Mouse (Mus musculus) hindbrain, embryonic 16.5 days (tissue): ENCODE results near the gene Gdap1l1. TPM values are rescaled to one million over a fixed set of nuclear protein-coding genes. Genes with fewer than 3 reads are reported as not detected.
A peak's percentile ranks its signal among the peaks of the same experiment; 100 is the strongest.

Experiments
- ATAC-seq: fragments of 200-750 bp; cut with Nextera tagmentation; 2 replicates; pipeline ENCODE4 v1.8.0; 2017; ENCODE audit warnings: moderate TSS enrichment, moderate library complexity
- H3K27ac ChIP-seq: fragments of 300-500 bp; sonication (generic); 2 replicates; pipeline ENCODE4 v1.5.1; 2014; ENCODE audit warnings: low read depth, mild to moderate bottlenecking, control low read depth, low read length, moderate library complexity
- H3K27me3 ChIP-seq: fragments of 300-500 bp; sonication (generic); replicated peaks from 2 replicates; pipeline ENCODE4 v1.6.1; 2014; ENCODE audit warnings: low read length; ENCODE audit not compliant: control insufficient read depth, insufficient read depth
- H3K36me3 ChIP-seq: fragments of 300-500 bp; sonication (generic); 2 replicates; pipeline ENCODE4 v1.6.1; 2014; ENCODE audit warnings: mild to moderate bottlenecking, low read length, moderate library complexity, mixed read lengths; ENCODE audit not compliant: control insufficient read depth, insufficient read depth
- H3K4me1 ChIP-seq: fragments of 300-500 bp; sonication (generic); 2 replicates; pipeline ENCODE4 v1.6.1; 2014; ENCODE audit warnings: low read depth, low read length; ENCODE audit not compliant: control insufficient read depth, insufficient read depth
- H3K4me2 ChIP-seq: fragments of 300-500 bp; sonication (generic); 2 replicates; pipeline ENCODE4 v1.6.1; 2014; ENCODE audit warnings: mild to moderate bottlenecking, low read length, control low read depth, moderate library complexity
- H3K4me3 ChIP-seq: fragments of 300-500 bp; sonication (generic); 2 replicates; pipeline ENCODE4 v1.5.1; 2014; ENCODE audit warnings: mild to moderate bottlenecking, low read length, control low read depth, moderate library complexity
- H3K9ac ChIP-seq: fragments of 300-500 bp; sonication (generic); 2 replicates; pipeline ENCODE4 v1.6.1; 2014; ENCODE audit warnings: low read depth, mild to moderate bottlenecking, control low read depth, low read length, moderate library complexity
- H3K9me3 ChIP-seq: fragments of 300-500 bp; sonication (generic); 2 replicates; pipeline ENCODE4 v1.6.1; 2014; ENCODE audit warnings: mild to moderate bottlenecking, low read length, moderate library complexity; ENCODE audit not compliant: control insufficient read depth
- WGBS: fragments of 180-500 bp; shearing (Covaris S2); extraction: QIAGEN DNeasy Blood & Tissue Kit; methylation state at CpG from one replicate; pipeline ENCODE4 v1.1.7; 2014; 5-methylcytosine and 5-hydroxymethylcytosine counted together
- polyA plus RNA-seq: library from polyadenylated mRNA; unstranded; fragments of >200 nt; fragmentation: Nextera tagmentation; extraction: Ambion mirVana; gene quantifications from 2 replicates; pipeline ENCODE4 v1.2.1, GENCODE M21; 2015

The Gdap1l1 gene
- polyA plus RNA-seq: 139 and 147 TPM in 2 replicates

DNA sequence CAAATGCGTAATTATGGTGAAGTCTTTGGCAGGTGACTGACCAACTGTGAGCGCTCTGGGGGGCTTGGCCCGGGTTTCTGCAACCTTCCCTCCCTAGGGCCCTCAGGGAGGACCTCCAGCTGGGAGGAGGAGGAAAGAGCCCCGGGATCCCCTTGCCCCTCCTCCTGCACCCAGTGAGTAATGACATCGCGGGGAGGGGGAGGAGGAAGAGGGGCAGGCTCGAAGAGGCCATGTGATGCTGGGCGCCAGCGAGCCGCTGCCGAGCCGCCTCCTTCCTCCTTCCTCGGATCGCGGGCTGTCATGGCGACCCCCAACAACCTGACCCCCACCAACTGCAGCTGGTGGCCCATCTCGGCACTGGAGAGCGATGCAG lies at the start of gene Gdap1l1:
Gene Gdap1l1 (plus strand): TSS at position 231 of the 373 bp plus-strand sequence.
- H3K9ac ChIP-seq: peak within 1 kb of the TSS; percentile 91
- no peaks in the 10 kb centered on the region for H3K27me3 ChIP-seq
- H3K4me3 ChIP-seq: peak within 1 kb of the TSS; percentile 80
- H3K36me3 ChIP-seq: no peaks in the 10 kb centered on the region
- WGBS: under 1% methylated on average over 18 of the region's 18 CpGs
- ATAC-seq: peak; percentile 86
- H3K4me1 ChIP-seq: peaks cover 26% of the 10 kb centered on the region
- peak within 1 kb of the TSS; percentile 89 for H3K27ac ChIP-seq
- H3K9me3 ChIP-seq: no peaks in the 10 kb centered on the region
- peak within 1 kb of the TSS; percentile 78 for H3K4me2 ChIP-seq

DNA sequence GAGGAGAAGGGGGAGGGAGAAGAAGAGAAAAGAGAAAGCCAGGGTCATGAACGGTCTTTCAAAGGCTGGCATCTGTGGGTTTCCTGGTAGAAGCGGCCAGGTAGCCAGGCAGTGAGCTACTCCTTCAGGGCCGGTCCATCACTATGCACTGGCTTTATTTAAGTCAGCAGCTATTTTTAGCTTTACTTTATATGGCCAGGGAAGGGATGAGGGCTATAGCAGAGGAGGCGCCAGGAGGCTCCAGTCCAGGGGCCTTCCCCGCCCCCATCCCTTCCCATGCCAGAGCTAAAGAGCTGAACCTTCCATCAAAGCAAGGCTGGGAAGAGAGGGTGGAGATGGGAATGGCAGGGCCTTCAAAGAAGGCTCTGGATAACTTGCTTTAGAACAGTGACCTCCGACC lies 45.8 kb upstream of the Gdap1l1 start:
- Histone ChIP-seq H3K9me3 (peaks cover 8% of the 10 kb centered on the region; the same call in 1 of the 2 replicates), H3K4me3 (no peak overlapping the region), H3K4me2 (no peak overlapping the region), H3K9ac (no peak overlapping the region), H3K36me3 (no peaks in the 10 kb centered on the region), H3K27me3 (no peaks in the 10 kb centered on the region), H3K4me1 (no peaks in the 10 kb centered on the region), H3K27ac (no peak overlapping the region)
- 78% methylated on average over 6 of the region's 6 CpGs for WGBS
- no peak for ATAC-seq

DNA sequence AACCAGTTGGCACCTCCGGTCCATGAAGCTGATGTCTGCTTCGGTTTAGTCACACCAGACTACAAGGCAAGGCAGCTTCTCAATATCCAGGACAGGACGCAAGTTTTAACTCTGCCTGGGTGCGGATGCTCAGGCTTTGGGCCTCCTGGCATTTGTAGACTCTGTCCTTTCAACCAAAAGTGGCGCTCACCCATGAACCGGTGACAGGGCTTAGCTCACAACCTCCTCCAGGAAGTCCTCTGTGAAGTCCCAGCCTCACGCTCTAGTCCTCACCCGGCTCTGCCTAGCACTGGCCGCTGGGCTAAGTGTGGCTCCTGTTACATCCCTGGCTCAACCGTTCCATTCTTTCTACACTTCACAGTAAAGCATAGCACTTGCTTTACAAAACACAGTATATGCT lies 45.0 kb upstream of the Gdap1l1 start:
- H3K4me1 ChIP-seq: no peaks in the 10 kb centered on the region
- no peaks in the 10 kb centered on the region for H3K27me3 ChIP-seq
- peaks cover 6% of the 10 kb centered on the region; the same call in 1 of the 2 replicates for H3K9me3 ChIP-seq
- 96% methylated on average over 10 of the region's 10 CpGs for WGBS
- ATAC-seq: no peak
- H3K27ac ChIP-seq: no peak overlapping the region
- H3K36me3 ChIP-seq: no peaks in the 10 kb centered on the region
- H3K9ac ChIP-seq: no peak overlapping the region
- H3K4me3 ChIP-seq: no peak overlapping the region
- no peak overlapping the region for H3K4me2 ChIP-seq

DNA sequence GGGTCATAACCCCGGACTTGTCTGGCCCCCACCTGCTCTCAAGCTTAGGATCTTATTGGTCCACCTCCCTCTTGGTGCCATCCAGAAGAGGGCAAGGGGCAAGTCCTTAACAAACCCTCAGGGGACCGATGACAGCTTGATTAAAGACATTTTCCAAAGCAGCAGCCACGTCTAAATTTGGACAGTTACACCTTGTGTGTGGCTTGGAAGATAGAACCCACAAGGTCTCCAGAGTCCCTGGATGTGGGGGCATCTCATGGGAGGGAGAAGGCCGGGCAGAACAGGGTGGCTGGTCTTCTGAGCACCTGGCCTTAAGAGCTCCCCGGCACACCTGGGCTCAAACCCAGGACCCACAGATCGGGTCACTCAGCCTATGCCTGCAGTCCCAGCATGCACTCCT lies 44.3 kb upstream of the Gdap1l1 start:
- no peaks in the 10 kb centered on the region for H3K4me1 ChIP-seq
- H3K9ac ChIP-seq: no peak overlapping the region
- no peak overlapping the region for H3K27ac ChIP-seq
- H3K36me3 ChIP-seq: no peaks in the 10 kb centered on the region
- peaks cover 6% of the 10 kb centered on the region; the same call in 1 of the 2 replicates for H3K9me3 ChIP-seq
- no peak overlapping the region for H3K4me3 ChIP-seq
- no peaks in the 10 kb centered on the region for H3K27me3 ChIP-seq
- no peak overlapping the region for H3K4me2 ChIP-seq
- whole genome bisulfite sequencing: 84% methylated on average over 6 of the region's 6 CpGs
- no peak for ATAC-seq

DNA sequence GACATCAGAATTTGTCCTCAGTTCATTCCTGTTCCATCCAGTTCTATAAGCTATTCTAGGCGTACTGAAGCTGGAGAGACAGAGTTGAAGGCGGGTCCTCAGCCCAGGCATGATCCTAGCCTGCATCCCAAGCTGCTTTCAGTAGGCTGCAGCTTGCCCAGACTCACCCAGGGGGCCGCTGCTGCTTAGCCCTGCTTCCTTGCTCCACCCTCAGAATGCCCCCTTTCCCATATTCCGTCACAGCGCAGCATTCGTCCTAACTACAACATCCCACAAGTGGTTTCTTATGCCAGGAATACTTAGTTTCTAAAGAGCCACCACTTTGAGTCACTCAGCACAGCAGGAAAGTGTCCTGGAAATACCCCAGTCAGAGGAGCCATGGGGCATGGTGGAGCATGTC lies 43.3 kb upstream of the Gdap1l1 start:
- no peak for ATAC-seq
- WGBS: 70% methylated on average over 6 of the region's 6 CpGs
- no peak overlapping the region for H3K4me2 ChIP-seq

DNA sequence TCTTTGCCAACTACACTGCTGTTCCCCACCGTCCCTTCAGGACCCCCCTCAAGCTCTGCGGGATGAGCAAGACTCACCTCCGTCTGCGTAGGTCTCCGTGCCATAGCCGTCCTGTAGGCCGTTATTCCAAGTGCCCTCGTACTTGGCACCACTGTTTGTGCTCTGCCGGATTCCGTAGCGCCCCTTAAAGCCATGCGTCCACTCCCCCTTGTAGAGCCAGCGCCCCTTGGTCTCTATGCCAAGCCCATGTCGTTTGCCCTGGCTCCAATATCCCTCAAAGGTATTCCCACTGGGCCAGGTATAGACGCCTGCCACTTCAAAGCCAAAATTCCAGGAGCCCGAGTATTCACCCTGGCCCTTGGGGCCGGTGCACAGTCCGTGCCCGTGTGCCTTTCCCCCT lies 41.2 kb upstream of the Gdap1l1 start:
- ATAC-seq: no peak
- WGBS: 90% methylated on average over 19 of the region's 19 CpGs
- H3K27ac ChIP-seq: no peak overlapping the region
- H3K4me2 ChIP-seq: no peak overlapping the region
- no peaks in the 10 kb centered on the region for H3K27me3 ChIP-seq
- H3K9me3 ChIP-seq: no peaks in the 10 kb centered on the region
- H3K4me1 ChIP-seq: no peaks in the 10 kb centered on the region
- H3K4me3 ChIP-seq: no peak overlapping the region
- H3K9ac ChIP-seq: no peak overlapping the region
- H3K36me3 ChIP-seq: no peaks in the 10 kb centered on the region

More for the DNA sequence above, 43.3 kb upstream of the Gdap1l1 start:
- H3K9ac ChIP-seq: no peak overlapping the region
- no peaks in the 10 kb centered on the region for H3K36me3 ChIP-seq
- H3K9me3 ChIP-seq: no peaks in the 10 kb centered on the region
- H3K4me3 ChIP-seq: no peak overlapping the region
- H3K27ac ChIP-seq: no peak overlapping the region
- H3K27me3 ChIP-seq: no peaks in the 10 kb centered on the region
- no peaks in the 10 kb centered on the region for H3K4me1 ChIP-seq

DNA sequence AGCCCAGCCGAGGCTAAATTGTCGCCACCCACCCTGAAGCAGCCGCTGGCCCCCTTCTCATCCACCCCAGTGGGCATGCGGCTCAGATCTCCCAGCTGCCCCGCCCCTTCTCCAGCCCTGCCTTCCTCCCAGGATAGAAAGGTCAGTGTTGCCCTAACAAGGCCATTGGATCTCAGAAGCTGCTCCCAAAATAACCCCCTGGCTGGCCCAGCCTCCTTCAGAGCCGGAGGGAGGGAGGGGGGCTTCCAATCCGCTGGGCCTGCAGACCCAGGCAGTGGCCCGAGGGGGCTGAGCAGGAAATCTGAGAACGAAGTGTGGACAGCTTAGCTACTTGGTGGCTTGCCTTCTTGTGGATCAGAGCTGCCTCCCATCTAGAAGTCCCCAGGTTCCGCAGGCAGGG lies 40.4 kb upstream of the Gdap1l1 start, which contains the start of gene Jph2:
Gene Jph2 (minus strand): TSS at position 89 of the 400 bp plus-strand sequence.
- no peak within 1 kb of the TSS for H3K4me3 ChIP-seq
- WGBS: 15% methylated on average over 10 of the region's 10 CpGs

DNA sequence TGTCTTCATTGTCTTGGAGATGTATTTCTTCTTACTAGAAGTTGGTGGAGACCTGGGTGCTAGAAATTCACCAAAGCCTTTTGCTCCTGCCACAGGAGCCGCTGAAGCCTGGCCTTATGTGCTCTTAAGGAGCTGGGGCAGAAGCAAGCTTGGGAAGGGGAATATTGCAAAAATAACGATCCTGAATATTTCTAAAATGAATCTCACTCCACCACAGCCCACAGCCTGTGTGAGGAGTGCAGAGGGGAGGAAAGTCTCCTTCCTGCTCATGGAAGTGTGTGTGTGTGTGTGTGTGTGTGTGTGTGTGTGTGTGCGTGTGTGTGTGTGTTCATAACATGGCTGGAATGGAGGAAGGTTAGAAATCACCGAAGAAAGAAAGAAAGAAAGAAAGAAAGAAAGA lies 39.5 kb upstream of the Gdap1l1 start:
- WGBS: 84% methylated on average over 4 of the region's 4 CpGs
- no peaks in the 10 kb centered on the region for H3K36me3 ChIP-seq
- H3K27ac ChIP-seq: no peak overlapping the region
- H3K4me3 ChIP-seq: no peak overlapping the region
- H3K9ac ChIP-seq: no peak overlapping the region
- no peaks in the 10 kb centered on the region for H3K27me3 ChIP-seq
- no peaks in the 10 kb centered on the region for H3K9me3 ChIP-seq
- H3K4me2 ChIP-seq: no peak overlapping the region
- H3K4me1 ChIP-seq: no peaks in the 10 kb centered on the region
- no peak for ATAC-seq

More for the DNA sequence above, 40.4 kb upstream of the Gdap1l1 start, which contains the start of gene Jph2:
- ATAC-seq: no peak
- Histone ChIP-seq H3K4me2 (no peak within 1 kb of the TSS), H3K27ac (no peak within 1 kb of the TSS), H3K4me1 (no peaks in the 10 kb centered on the region), H3K9ac (no peak within 1 kb of the TSS), H3K9me3 (no peaks in the 10 kb centered on the region), H3K27me3 (no peaks in the 10 kb centered on the region), H3K36me3 (no peaks in the 10 kb centered on the region)

DNA sequence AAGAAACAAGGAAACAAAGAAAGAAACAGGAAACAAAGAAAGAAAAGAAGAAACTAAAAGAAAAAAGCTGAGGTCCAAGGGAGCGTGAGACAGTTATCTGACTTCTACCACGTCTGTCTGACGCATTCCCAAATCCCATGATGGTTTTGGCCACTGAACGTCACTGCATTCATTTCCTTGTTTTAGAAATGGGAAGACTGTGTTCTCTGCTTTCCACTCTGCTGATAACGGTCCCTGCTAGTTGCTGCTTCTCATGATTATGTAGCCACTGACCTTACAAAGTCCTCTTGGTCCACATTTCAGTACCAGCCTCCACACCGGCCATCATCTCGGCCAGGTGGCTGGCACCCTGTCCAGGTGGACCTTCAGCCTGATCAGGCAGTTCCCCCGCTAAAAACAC lies 39.1 kb upstream of the Gdap1l1 start:
- no peak for ATAC-seq
- no peaks in the 10 kb centered on the region for H3K4me1 ChIP-seq
- no peaks in the 10 kb centered on the region for H3K36me3 ChIP-seq
- H3K4me3 ChIP-seq: no peak overlapping the region
- H3K27ac ChIP-seq: no peak overlapping the region
- no peak overlapping the region for H3K4me2 ChIP-seq
- 74% methylated on average over 8 of the region's 8 CpGs for WGBS
- no peaks in the 10 kb centered on the region for H3K9me3 ChIP-seq
- no peaks in the 10 kb centered on the region for H3K27me3 ChIP-seq
- no peak overlapping the region for H3K9ac ChIP-seq

DNA sequence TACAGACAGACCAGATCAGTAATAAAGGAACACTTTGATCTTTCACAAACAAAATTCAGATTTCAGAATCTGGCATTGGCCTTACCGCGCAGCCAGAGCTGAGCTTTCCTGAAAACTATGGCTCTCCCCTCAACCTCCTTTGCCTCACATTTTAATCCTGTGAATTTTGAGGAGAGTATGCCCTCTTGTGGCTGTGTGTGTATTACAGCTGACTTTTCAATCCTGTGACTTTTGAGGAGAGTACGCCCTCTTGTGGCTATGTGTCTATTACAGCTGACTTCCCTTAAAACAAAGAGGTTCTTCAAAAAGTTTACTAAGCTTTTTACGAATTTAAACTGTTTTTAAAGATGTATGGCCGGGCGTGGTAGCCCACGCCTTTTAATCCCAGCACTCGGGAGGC lies 37.1 kb upstream of the Gdap1l1 start:
- 11% methylated on average over 8 of the region's 8 CpGs for WGBS
- Histone ChIP-seq H3K4me2 (no peak overlapping the region), H3K27ac (no peak overlapping the region), H3K4me1 (no peaks in the 10 kb centered on the region), H3K9me3 (no peaks in the 10 kb centered on the region), H3K4me3 (no peak overlapping the region), H3K9ac (no peak overlapping the region), H3K36me3 (peaks cover 8% of the 10 kb centered on the region), H3K27me3 (no peaks in the 10 kb centered on the region)
- no peak for ATAC-seq
